Mouse (Mus musculus) G1E (cell line): ENCODE measurements around the gene Pawr.

ENCODE experiments used
- CTCF ChIP-seq: IDR thresholded peaks from 2 replicates; pipeline ENCODE4 v1.5.1; 2012; ENCODE audit warnings: low read depth, low read length, inconsistent platforms, mixed read lengths
- TAL1 ChIP-seq: conservative IDR thresholded peaks from 2 replicates; pipeline ENCODE4 v1.6.1; 2012; ENCODE audit warnings: low read depth, low read length, inconsistent platforms, mixed read lengths

GRCm38 (mm10) chr10:108402751-108403150 lies 70.8 kb downstream of the Pawr start:
- TF ChIP-seq CTCF = no peak
- no peak for TF ChIP-seq TAL1
